Mouse (Mus musculus) neural tube, embryonic 15.5 days (tissue): ENCODE results near the gene Fgd2. TPM values are rescaled to one million over a fixed set of nuclear protein-coding genes. Genes with fewer than 3 reads are reported as not detected.
"Not testable (repeated sequence)": the region's sequence is repeated elsewhere in the genome, so short reads cannot be mapped to it uniquely, and the experiment has no call there.

Source experiments
- ATAC-seq: fragments of 200-750 bp; cut with Nextera tagmentation; 2 replicates; pipeline ENCODE4 v1.8.0; 2017; ENCODE audit warnings: mild to moderate bottlenecking, moderate TSS enrichment, moderate library complexity; ENCODE audit not compliant: low FRiP score
- H3K27ac ChIP-seq: fragments of 300-500 bp; sonication (generic); replicated peaks from 2 replicates; pipeline ENCODE4 v1.5.1; 2015; ENCODE audit warnings: mild to moderate bottlenecking, inconsistent platforms
- H3K27me3 ChIP-seq: fragments of 300-500 bp; sonication (generic); replicated peaks from 2 replicates; pipeline ENCODE4 v1.6.1; 2015; ENCODE audit warnings: inconsistent platforms
- H3K36me3 ChIP-seq: fragments of 300-500 bp; sonication (generic); 2 replicates; pipeline ENCODE4 v1.6.1; 2015; ENCODE audit warnings: inconsistent platforms
- H3K4me1 ChIP-seq: fragments of 300-500 bp; sonication (generic); 2 replicates; pipeline ENCODE4 v1.6.1; 2015; ENCODE audit warnings: inconsistent platforms
- H3K4me2 ChIP-seq: fragments of 300-500 bp; sonication (generic); 2 replicates; pipeline ENCODE4 v1.6.1; 2015; ENCODE audit warnings: inconsistent platforms, mild to moderate bottlenecking, moderate library complexity
- H3K4me3 ChIP-seq: fragments of 300-500 bp; sonication (generic); replicated peaks from 2 replicates; pipeline ENCODE4 v1.5.1; 2015; ENCODE audit warnings: mild to moderate bottlenecking, inconsistent platforms
- H3K9ac ChIP-seq: fragments of 300-500 bp; sonication (generic); replicated peaks from 2 replicates; pipeline ENCODE4 v1.6.1; 2015; ENCODE audit warnings: mild to moderate bottlenecking, inconsistent platforms
- H3K9me3 ChIP-seq: fragments of 300-500 bp; sonication (generic); replicated peaks from 2 replicates; pipeline ENCODE4 v1.6.1; 2016; ENCODE audit warnings: inconsistent platforms
- WGBS: fragments of 180-500 bp; shearing (Covaris S2); methylation state at CpG from one replicate; pipeline ENCODE4 v1.1.7; 2015; ENCODE audit warnings: mixed read lengths; 5-methylcytosine and 5-hydroxymethylcytosine counted together
- polyA plus RNA-seq: library from polyadenylated mRNA; unstranded; fragments of >200 nt; fragmentation: Nextera tagmentation; extraction: Ambion mirVana; gene quantifications from 2 replicates; pipeline ENCODE4 v1.2.1, GENCODE M21; 2015

Fgd2 gene
- polyA plus RNA-seq, 1 experiment from 2014 or later: 3.7 TPM

- not testable (repeated sequence) for H3K27ac ChIP-seq, ATAC-seq, H3K27me3 ChIP-seq, H3K4me2 ChIP-seq, H3K36me3 ChIP-seq, H3K9me3 ChIP-seq, H3K9ac ChIP-seq, H3K4me3 ChIP-seq
- 81% methylated on average over 2 of the region's 2 CpGs for WGBS
- H3K4me1 ChIP-seq: peaks cover 23% of the 10 kb centered on the region
Observed at GRCm38 (mm10) chr17:29394761-29395160, 34.0 kb downstream of the Fgd2 start.

- Histone ChIP-seq H3K27ac (no peak overlapping the region), H3K36me3 (no peaks in the 10 kb centered on the region), H3K27me3 (no peaks in the 10 kb centered on the region), H3K4me2 (no peak overlapping the region), H3K9me3 (no peaks in the 10 kb centered on the region), H3K4me3 (no peak overlapping the region), H3K4me1 (peaks cover 23% of the 10 kb centered on the region), H3K9ac (no peak overlapping the region)
- ATAC-seq: no peak
- WGBS: 72% methylated on average over 7 of the region's 7 CpGs
Observed at GRCm38 (mm10) chr17:29395381-29395780, 34.7 kb downstream of the Fgd2 start.

- no peaks in the 10 kb centered on the region for H3K36me3 ChIP-seq
- no peak for ATAC-seq
- no peak overlapping the region for H3K9ac ChIP-seq
- H3K4me3 ChIP-seq: no peak overlapping the region
- no peaks in the 10 kb centered on the region for H3K27me3 ChIP-seq
- H3K9me3 ChIP-seq: no peaks in the 10 kb centered on the region
- H3K4me2 ChIP-seq: no peak overlapping the region
- no peak overlapping the region for H3K27ac ChIP-seq
- WGBS: 61% methylated on average over 6 of the region's 6 CpGs
- peaks cover 23% of the 10 kb centered on the region for H3K4me1 ChIP-seq
Observed at GRCm38 (mm10) chr17:29396056-29396799, 35.5 kb downstream of the Fgd2 start.

GRCm38 (mm10) chr17:29396821-29397242 lies 36.1 kb downstream of the Fgd2 start:
- peak; percentile 73; the same call in 1 of the 2 replicates for ATAC-seq
- WGBS: 20% methylated on average over 6 of the region's 6 CpGs
- H3K4me2 ChIP-seq: peak overlapping the region; percentile 15; the same call in 1 of the 2 replicates
- no peak overlapping the region for H3K27ac ChIP-seq
- H3K27me3 ChIP-seq: no peaks in the 10 kb centered on the region
- no peak overlapping the region for H3K4me3 ChIP-seq
- H3K9ac ChIP-seq: no peak overlapping the region
- H3K9me3 ChIP-seq: no peaks in the 10 kb centered on the region
- no peaks in the 10 kb centered on the region for H3K36me3 ChIP-seq
- H3K4me1 ChIP-seq: peaks cover 23% of the 10 kb centered on the region

GRCm38 (mm10) chr17:29397480-29398433 lies 37.0 kb downstream of the Fgd2 start:
- Histone ChIP-seq H3K4me1 (peaks cover 23% of the 10 kb centered on the region), H3K27me3 (no peaks in the 10 kb centered on the region), H3K27ac (no peak overlapping the region), H3K9me3 (no peaks in the 10 kb centered on the region), H3K9ac (peak overlapping the region; percentile 40), H3K36me3 (no peaks in the 10 kb centered on the region), H3K4me3 (peak overlapping the region; percentile 31), H3K4me2 (peak overlapping the region; percentile 66)
- ATAC-seq: 0 out of 2 replicates have a peak, but pooled peaks have one; percentile 48
- 2% methylated on average over 27 of the region's 27 CpGs for WGBS

DNA sequence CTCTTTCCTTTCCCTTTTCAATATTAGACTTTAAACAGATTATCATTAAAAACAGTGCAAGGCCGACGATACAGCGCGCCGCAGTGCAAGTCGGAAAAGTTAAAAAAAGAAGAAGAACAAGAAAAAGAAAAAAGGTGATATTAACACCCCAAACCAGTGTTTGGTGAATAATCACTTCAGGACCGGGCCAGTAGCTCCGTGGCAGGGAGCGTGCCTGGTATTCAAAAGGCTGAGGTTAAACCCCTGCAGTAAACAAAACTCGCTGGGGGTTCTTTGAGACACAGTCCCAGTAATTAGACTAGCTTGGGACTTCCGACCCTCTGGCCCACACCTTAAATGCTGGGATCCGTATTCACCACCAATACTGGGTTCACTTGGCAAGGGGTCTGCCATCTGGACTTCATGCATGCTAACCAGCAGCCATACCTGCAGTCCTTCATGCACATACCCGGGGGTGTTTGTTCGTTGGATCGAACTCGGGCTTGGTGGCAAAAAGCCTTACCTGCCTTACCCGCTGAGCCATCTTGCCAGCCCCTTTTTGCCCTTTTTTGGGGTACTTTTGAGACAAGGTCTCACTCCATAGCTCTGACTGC lies 37.8 kb downstream of the Fgd2 start:
- no peak overlapping the region for H3K27ac ChIP-seq
- H3K27me3 ChIP-seq: no peaks in the 10 kb centered on the region
- H3K4me3 ChIP-seq: peak overlapping the region; percentile 31
- H3K4me1 ChIP-seq: peaks cover 23% of the 10 kb centered on the region
- H3K9ac ChIP-seq: peak overlapping the region; percentile 40; the same call in 1 of the 2 replicates
- no peaks in the 10 kb centered on the region for H3K36me3 ChIP-seq
- H3K9me3 ChIP-seq: no peaks in the 10 kb centered on the region
- 12% methylated on average over 17 of the region's 17 CpGs for WGBS
- H3K4me2 ChIP-seq: peak overlapping the region; percentile 66
- no peak for ATAC-seq

DNA sequence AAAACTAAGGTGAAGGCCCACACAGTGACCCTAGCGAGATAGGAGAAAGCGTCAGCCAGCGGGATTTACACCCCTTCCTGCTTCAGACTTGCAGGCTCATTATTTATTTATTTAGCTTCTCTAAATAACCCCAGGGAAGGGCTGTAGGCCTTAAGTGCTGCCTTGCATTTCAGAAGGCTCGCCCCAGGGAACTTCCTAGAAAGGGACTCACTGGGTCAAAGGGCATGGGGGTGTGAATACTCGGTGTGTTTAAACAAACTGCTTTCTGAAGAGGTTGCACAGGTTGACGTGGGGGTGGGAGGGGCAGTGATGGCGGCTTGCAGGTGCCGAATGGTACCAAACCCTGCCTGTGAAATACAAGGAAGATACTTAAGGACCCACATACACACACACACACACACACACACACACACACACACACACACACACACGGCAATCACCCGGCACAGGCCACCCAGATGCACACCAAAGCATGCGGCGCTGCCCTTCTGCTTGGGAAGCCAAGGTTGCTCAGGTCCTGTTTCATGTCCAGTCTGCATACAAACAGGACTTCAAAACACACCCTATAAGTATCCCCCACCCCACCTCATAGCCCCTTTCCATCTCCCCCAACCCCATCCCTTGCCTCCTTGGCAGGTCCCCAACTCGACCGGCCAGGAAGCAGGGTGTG lies 38.7 kb downstream of the Fgd2 start:
- ATAC-seq: no peak

GRCm38 (mm10) chr17:29400044-29400443 lies 39.3 kb downstream of the Fgd2 start:
- WGBS: 77% methylated on average over 5 of the region's 5 CpGs
- Histone ChIP-seq H3K4me2 (no peak overlapping the region), H3K4me3 (no peak overlapping the region), H3K36me3 (no peaks in the 10 kb centered on the region), H3K4me1 (peaks cover 23% of the 10 kb centered on the region), H3K27ac (no peak overlapping the region), H3K9me3 (no peaks in the 10 kb centered on the region), H3K27me3 (no peaks in the 10 kb centered on the region), H3K9ac (no peak overlapping the region)
- no peak for ATAC-seq

More for the DNA sequence above, 38.7 kb downstream of the Fgd2 start:
- Histone ChIP-seq H3K4me1 (peaks cover 23% of the 10 kb centered on the region), H3K9ac (no peak overlapping the region), H3K36me3 (no peaks in the 10 kb centered on the region), H3K27me3 (no peaks in the 10 kb centered on the region), H3K27ac (no peak overlapping the region), H3K9me3 (no peaks in the 10 kb centered on the region), H3K4me3 (no peak overlapping the region), H3K4me2 (no peak overlapping the region)
- WGBS: 41% methylated on average over 14 of the region's 14 CpGs

- H3K9me3 ChIP-seq: no peaks in the 10 kb centered on the region
- H3K27me3 ChIP-seq: no peaks in the 10 kb centered on the region
- no peaks in the 10 kb centered on the region for H3K36me3 ChIP-seq
- no peak overlapping the region for H3K27ac ChIP-seq
- H3K4me1 ChIP-seq: peaks cover 21% of the 10 kb centered on the region
- 67% methylated on average over 15 of the region's 15 CpGs for WGBS
- no peak for ATAC-seq
- no peak overlapping the region for H3K4me2 ChIP-seq
- no peak overlapping the region for H3K9ac ChIP-seq
- H3K4me3 ChIP-seq: no peak overlapping the region
Observed at GRCm38 (mm10) chr17:29401741-29402268, 41.1 kb downstream of the Fgd2 start.

GRCm38 (mm10) chr17:29403179-29403578 lies 42.5 kb downstream of the Fgd2 start:
- H3K9me3 ChIP-seq: no peaks in the 10 kb centered on the region

DNA sequence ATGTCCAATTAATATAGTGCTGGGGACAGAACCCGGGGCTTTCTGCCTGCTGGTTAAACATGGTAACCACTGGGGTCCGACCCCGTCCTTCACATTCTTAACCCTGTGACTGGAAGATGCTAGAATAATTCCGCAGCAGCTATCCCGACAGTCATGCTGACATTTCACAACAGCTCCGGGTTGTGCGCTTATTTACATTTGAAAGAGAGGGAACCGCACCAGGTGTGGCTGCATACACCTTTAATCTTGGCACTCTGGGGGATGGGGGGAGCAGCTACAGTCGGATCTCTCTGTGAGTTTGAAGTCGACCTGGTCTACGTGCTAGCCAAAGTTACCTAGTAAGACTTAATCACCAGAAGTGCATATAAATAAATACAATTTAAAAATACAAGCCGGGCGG lies 44.8 kb downstream of the Fgd2 start:
- Histone ChIP-seq H3K27ac (no peak overlapping the region), H3K4me1 (no peaks in the 10 kb centered on the region), H3K9ac (no peak overlapping the region), H3K36me3 (no peaks in the 10 kb centered on the region), H3K4me3 (no peak overlapping the region), H3K9me3 (no peaks in the 10 kb centered on the region), H3K4me2 (no peak overlapping the region), H3K27me3 (no peaks in the 10 kb centered on the region)
- 59% methylated on average over 13 of the region's 13 CpGs for WGBS
- no peak for ATAC-seq

More at GRCm38 (mm10) chr17:29403179-29403578, 42.5 kb downstream of the Fgd2 start:
- Histone ChIP-seq H3K27me3 (no peaks in the 10 kb centered on the region), H3K9ac (no peak overlapping the region), H3K4me1 (peaks cover 8% of the 10 kb centered on the region), H3K36me3 (no peaks in the 10 kb centered on the region), H3K27ac (no peak overlapping the region), H3K4me2 (no peak overlapping the region), H3K4me3 (no peak overlapping the region)
- 73% methylated on average over 1 of the region's 1 CpGs for WGBS
- no peak for ATAC-seq
